Mouse (Mus musculus): ENCODE measurements at regions not wholly inside any gene's neighbourhood (a gene's known extent, or its start where the extent isn't known, plus 50 kb on each side); places are given as distances from the start of the nearest gene placed in this dataset.

DNA sequence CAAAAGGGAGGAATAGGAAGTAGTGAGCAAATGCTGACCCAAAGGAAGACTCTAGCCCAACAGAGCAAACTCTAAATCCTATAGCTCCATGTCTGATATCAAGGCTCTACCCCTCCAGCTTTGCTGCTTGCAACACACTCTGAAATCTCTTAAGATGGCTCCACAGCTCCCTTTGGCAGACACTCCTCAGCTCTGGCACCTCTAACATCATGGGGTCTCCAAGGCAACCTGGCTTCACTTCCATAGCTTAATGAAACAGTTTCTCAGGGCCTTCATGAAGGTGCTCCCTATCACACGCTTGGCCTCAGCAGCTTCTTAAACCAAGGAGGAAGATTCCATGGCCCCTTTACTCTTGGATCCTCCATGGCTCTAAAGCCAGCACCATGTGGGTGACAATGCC, 73.6 kb downstream of the Hes1 start:
- Histone ChIP-seq H3K4me3 (replicated peaks) (no peak overlapping the region), H3K9ac (no peak overlapping the region), H3K36me3 (no peaks in the 10 kb centered on the region), H3K4me1 (0 out of 2 replicates have a peak, but pooled peaks cover 7% of the 10 kb centered on the region), H3K4me2 (no peak overlapping the region), H3K9me3 (replicated peaks) (no peaks in the 10 kb centered on the region), H3K27ac (no peak overlapping the region), H3K27me3 (no peaks in the 10 kb centered on the region)
- WGBS, result 96% methylated on average over 1 of the region's 1 CpGs
- no peak for ATAC-seq (replicated peaks; ENCODE audit: low FRiP score)

DNA sequence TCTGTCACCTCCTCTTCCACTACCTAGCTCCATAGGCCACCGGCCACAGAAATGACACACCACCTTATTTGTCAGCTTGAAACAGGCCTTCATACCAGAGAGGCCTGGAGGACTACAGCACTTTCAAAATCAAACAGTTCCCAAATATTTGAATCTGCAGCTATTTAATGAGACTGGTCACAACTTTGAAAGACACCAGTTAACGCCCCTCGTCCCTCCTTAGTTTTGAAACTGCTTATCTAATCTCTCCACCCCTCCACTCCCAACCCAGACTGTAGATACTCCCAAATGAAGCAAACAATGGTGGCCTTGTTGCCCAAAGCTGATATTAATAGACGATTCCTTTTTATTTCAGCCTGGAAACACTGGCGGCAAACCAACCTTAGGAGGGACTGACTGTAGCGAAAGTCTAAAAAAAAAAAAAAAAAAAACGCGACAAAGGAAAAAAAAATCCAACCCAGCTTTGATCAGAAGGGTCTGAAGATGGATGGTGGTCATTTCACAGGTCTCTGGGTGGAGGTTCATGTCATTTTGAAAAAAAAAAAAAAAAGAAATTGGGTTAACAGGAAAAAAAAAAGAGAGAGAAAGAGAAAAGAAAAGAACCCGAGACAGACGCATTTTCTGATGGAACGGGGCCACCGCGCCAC, 80.8 kb downstream of the Hes1 start:
- no peak overlapping the region for H3K27ac ChIP-seq
- no peaks in the 10 kb centered on the region for H3K36me3 ChIP-seq
- H3K9me3 ChIP-seq (replicated peaks), result no peaks in the 10 kb centered on the region
- ATAC-seq (replicated peaks; ENCODE audit: low FRiP score), result no peak
- H3K9ac ChIP-seq, result peak overlapping the region; percentile 31; the same call in 1 of the 2 replicates
- H3K4me2 ChIP-seq, result peak overlapping the region; percentile 55
- H3K4me1 ChIP-seq, result peaks cover 19% of the 10 kb centered on the region
- 12% methylated on average over 13 of the region's 13 CpGs for WGBS
- peak overlapping the region; percentile 24 for H3K4me3 ChIP-seq (replicated peaks)
- no peaks in the 10 kb centered on the region for H3K27me3 ChIP-seq

DNA sequence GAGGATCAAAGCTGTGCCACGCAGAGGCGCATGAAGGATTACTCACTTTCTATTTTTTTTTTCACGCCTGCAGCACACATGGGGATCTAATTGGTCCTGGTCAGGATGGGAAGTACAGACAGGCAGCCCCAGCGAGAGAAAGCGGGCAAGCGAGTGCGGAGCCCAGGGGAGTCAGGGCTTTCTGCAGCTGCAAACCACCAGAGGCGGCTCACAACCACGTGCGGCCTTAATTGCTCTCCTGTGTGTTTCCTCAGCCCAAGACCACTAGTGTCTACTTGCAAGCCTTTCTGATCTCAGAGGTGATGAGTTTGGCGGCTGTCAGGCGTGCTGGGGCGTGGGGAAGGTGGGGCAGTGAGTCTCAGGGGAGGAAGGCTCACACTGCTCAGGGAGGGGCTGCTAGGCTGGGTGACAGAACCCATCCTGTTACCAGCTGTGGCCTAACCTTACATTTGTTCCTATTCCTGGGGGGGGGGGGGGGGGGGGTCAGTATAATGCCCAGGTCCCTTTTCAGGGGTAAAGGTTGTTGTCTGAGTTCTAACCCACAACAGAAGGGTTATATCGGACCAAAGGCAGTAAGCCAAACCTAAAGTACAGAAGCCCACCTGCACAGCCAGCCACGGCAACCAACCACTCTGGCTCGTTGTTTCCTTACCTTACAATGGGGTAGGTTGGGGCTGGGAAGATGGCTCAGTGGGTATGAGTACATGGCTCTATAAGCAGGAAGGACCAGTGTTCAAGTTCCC, 81.5 kb downstream of the Hes1 start:
- Histone ChIP-seq H3K27ac (no peak overlapping the region), H3K36me3 (no peaks in the 10 kb centered on the region), H3K9me3 (replicated peaks) (no peaks in the 10 kb centered on the region), H3K4me2 (peak overlapping the region; percentile 55), H3K4me3 (replicated peaks) (peak overlapping the region; percentile 24), H3K27me3 (no peaks in the 10 kb centered on the region), H3K9ac (peak overlapping the region; percentile 31; the same call in 1 of the 2 replicates), H3K4me1 (peaks cover 19% of the 10 kb centered on the region)
- 14% methylated on average over 16 of the region's 16 CpGs for WGBS
- ATAC-seq (replicated peaks; ENCODE audit: low FRiP score), result peak; percentile 73

- H3K4me2 ChIP-seq, result no peak overlapping the region
- 0 out of 2 replicates have a peak, but pooled peaks have one; percentile 15 for ATAC-seq (replicated peaks; ENCODE audit: low FRiP score)
- no peaks in the 10 kb centered on the region for H3K36me3 ChIP-seq
- H3K4me3 ChIP-seq (replicated peaks), result no peak overlapping the region
- no peak overlapping the region for H3K9ac ChIP-seq
- WGBS, result 56% methylated on average over 1 of the region's 1 CpGs
- H3K4me1 ChIP-seq, result peaks cover 19% of the 10 kb centered on the region
- H3K27me3 ChIP-seq, result no peaks in the 10 kb centered on the region
- H3K9me3 ChIP-seq (replicated peaks), result no peaks in the 10 kb centered on the region
- no peak overlapping the region for H3K27ac ChIP-seq
Measured at GRCm38 (mm10) chr16:30146208-30146525, 82.0 kb downstream of the Hes1 start.

- Histone ChIP-seq H3K4me1 (peaks cover 19% of the 10 kb centered on the region), H3K4me3 (replicated peaks) (no peak overlapping the region), H3K4me2 (no peak overlapping the region), H3K36me3 (no peaks in the 10 kb centered on the region), H3K27ac (no peak overlapping the region), H3K27me3 (no peaks in the 10 kb centered on the region), H3K9me3 (replicated peaks) (no peaks in the 10 kb centered on the region), H3K9ac (no peak overlapping the region)
- ATAC-seq (replicated peaks; ENCODE audit: low FRiP score), result no peak
- 83% methylated on average over 4 of the region's 4 CpGs for WGBS
Measured at GRCm38 (mm10) chr16:30147296-30147695, 83.1 kb downstream of the Hes1 start.

DNA sequence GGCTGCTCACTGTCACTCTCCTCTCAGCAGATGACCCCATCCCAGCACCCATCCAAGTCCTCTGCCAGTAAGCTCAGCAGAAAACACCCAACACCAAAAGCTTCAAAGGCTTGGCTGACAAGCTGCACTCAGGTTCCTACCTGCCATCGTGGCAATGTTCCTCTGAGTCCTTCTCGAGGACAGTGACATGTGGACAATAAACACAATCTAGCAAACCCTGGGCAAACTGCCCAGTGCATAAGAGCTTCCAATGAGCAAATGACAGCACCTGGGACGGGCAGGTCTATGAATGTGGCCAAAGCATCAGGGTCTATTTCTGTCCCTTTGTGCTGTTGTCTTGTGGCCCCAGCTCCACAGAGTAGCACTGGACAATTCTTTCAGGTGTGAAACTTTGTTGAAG, 86.9 kb downstream of the Hes1 start:
- H3K4me2 ChIP-seq, result no peak overlapping the region
- H3K27ac ChIP-seq, result no peak overlapping the region
- no peaks in the 10 kb centered on the region for H3K27me3 ChIP-seq
- no peaks in the 10 kb centered on the region for H3K9me3 ChIP-seq (replicated peaks)
- ATAC-seq (replicated peaks; ENCODE audit: low FRiP score), result no peak
- no peaks in the 10 kb centered on the region for H3K36me3 ChIP-seq
- H3K9ac ChIP-seq, result no peak overlapping the region
- peaks cover 19% of the 10 kb centered on the region for H3K4me1 ChIP-seq
- no peak overlapping the region for H3K4me3 ChIP-seq (replicated peaks)
- 76% methylated on average over 3 of the region's 3 CpGs for WGBS

DNA sequence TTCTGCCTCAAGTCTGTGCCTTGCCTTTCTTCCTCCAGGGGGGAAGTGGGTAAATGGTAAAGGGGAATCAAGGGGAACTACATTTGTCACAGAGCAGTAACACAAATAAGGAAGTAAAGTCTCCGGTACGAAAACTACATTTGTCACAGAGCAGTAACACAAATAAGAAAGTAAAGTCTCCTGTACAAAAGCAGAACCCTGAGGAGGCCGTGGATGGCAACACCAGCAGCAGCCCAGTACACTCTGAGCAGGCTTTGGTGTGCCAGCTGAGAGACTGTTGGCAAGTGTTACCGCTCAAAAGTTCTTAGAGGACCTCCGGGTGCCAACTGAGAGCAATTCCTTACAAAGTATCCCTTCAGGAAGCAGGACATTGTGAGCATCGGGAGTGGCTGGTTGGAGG, 90.9 kb downstream of the Hes1 start:
- H3K4me3 ChIP-seq (replicated peaks), result no peak overlapping the region
- WGBS, result 20% methylated on average over 6 of the region's 6 CpGs
- no peaks in the 10 kb centered on the region for H3K36me3 ChIP-seq
- H3K4me2 ChIP-seq, result no peak overlapping the region
- H3K9me3 ChIP-seq (replicated peaks), result no peaks in the 10 kb centered on the region
- ATAC-seq (replicated peaks; ENCODE audit: low FRiP score), result no peak
- H3K9ac ChIP-seq, result no peak overlapping the region
- peaks cover 23% of the 10 kb centered on the region for H3K4me1 ChIP-seq
- H3K27ac ChIP-seq, result peak overlapping the region; percentile 64
- H3K27me3 ChIP-seq, result no peaks in the 10 kb centered on the region

DNA sequence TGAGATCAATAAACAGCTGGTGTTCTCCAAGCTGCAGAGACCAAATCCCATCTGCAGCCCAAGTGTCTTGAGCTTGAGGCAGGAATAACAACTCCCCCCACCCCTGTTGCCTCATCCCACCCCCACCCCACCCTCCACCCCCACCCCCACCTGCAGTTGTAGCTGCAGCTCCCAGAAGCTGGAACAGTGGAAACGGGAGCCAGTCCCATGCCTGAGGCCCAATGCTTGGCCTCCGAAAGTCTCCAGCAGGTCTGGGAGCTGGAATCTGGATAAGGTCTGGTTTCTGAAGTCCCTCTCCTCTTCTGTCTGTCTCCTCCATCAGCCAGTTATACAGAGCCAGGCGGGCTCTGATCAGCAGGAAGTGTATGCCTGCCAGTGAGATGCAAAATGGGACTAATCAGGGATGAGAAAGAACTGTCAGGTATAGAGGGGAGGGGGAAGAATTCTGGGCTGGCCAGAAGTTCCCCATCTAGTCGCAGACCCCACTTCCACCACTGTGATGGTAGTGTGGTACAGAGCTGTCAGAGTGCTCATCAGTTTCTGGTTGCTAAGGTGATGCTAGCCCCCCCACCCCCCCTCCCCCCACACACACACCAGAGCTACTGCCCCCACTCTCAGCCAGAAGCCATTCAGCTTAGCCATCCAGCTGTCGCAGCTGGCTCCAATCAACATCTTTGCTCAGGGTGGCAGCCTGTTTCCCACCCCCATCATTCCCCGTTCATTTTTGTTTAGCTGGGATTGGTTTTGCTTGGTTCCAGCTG, 91.5 kb downstream of the Hes1 start:
- WGBS, result 20% methylated on average over 6 of the region's 6 CpGs
- ATAC-seq (replicated peaks; ENCODE audit: low FRiP score), result no peak
- no peaks in the 10 kb centered on the region for H3K36me3 ChIP-seq

GRCm38 (mm10) chr16:30158184-30158583, 94.0 kb downstream of the Hes1 start:
- H3K4me1 ChIP-seq, result peaks cover 34% of the 10 kb centered on the region
- no peak overlapping the region for H3K4me2 ChIP-seq
- ATAC-seq (replicated peaks; ENCODE audit: low FRiP score), result no peak
- H3K27me3 ChIP-seq, result no peaks in the 10 kb centered on the region
- WGBS, result 85% methylated on average over 9 of the region's 9 CpGs
- no peak overlapping the region for H3K27ac ChIP-seq
- H3K36me3 ChIP-seq, result no peaks in the 10 kb centered on the region
- no peaks in the 10 kb centered on the region for H3K9me3 ChIP-seq (replicated peaks)
- no peak overlapping the region for H3K9ac ChIP-seq
- no peak overlapping the region for H3K4me3 ChIP-seq (replicated peaks)

More for the DNA sequence above, 91.5 kb downstream of the Hes1 start:
- H3K4me2 ChIP-seq, result no peak overlapping the region
- H3K27ac ChIP-seq, result peak overlapping the region; percentile 64
- no peaks in the 10 kb centered on the region for H3K9me3 ChIP-seq (replicated peaks)
- no peaks in the 10 kb centered on the region for H3K27me3 ChIP-seq
- H3K4me1 ChIP-seq, result peaks cover 28% of the 10 kb centered on the region
- H3K4me3 ChIP-seq (replicated peaks), result no peak overlapping the region
- no peak overlapping the region for H3K9ac ChIP-seq

GRCm38 (mm10) chr16:30160399-30160798, 96.2 kb downstream of the Hes1 start:
- H3K36me3 ChIP-seq, result no peaks in the 10 kb centered on the region
- no peak overlapping the region for H3K27ac ChIP-seq
- no peak overlapping the region for H3K9ac ChIP-seq
- no peak overlapping the region for H3K4me3 ChIP-seq (replicated peaks)
- peaks cover 22% of the 10 kb centered on the region for H3K4me1 ChIP-seq
- H3K4me2 ChIP-seq, result no peak overlapping the region
- WGBS, result 15% methylated on average over 2 of the region's 2 CpGs
- no peak for ATAC-seq (replicated peaks; ENCODE audit: low FRiP score)
- H3K9me3 ChIP-seq (replicated peaks), result no peaks in the 10 kb centered on the region
- no peaks in the 10 kb centered on the region for H3K27me3 ChIP-seq

DNA sequence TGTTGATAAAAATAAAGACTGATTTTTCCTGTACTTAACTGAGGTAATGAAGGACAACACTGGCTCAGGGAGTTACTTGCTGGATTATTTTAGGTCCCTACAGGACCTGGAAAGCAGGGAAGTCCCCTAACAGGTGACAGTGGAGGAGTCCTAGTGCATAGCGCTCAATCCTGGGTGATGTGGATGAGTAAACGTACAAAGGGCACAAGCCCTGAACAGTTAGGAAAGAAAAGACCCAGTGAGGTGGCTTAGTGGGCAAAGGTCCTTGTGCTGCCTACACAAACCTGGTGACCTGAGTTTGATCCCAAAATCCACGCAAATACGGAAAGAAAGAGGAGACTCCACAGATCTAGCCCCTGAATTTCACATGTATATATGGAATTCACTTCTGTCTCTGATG, 99.1 kb downstream of the Hes1 start:
- H3K4me3 ChIP-seq (replicated peaks), result no peak overlapping the region
- no peak overlapping the region for H3K4me2 ChIP-seq
- ATAC-seq (replicated peaks; ENCODE audit: low FRiP score), result no peak
- no peaks in the 10 kb centered on the region for H3K27me3 ChIP-seq
- no peaks in the 10 kb centered on the region for H3K36me3 ChIP-seq
- H3K4me1 ChIP-seq, result 0 out of 2 replicates have a peak, but pooled peaks cover 12% of the 10 kb centered on the region
- H3K9me3 ChIP-seq (replicated peaks), result no peaks in the 10 kb centered on the region
- H3K9ac ChIP-seq, result no peak overlapping the region
- WGBS, result 71% methylated on average over 4 of the region's 4 CpGs
- no peak overlapping the region for H3K27ac ChIP-seq

- no peak for ATAC-seq (replicated peaks; ENCODE audit: low FRiP score)
- WGBS, result 80% methylated on average over 3 of the region's 3 CpGs
Measured at GRCm38 (mm10) chr16:30165667-30166180, 101.5 kb downstream of the Hes1 start.

More at GRCm38 (mm10) chr16:30165667-30166180, 101.5 kb downstream of the Hes1 start:
- no peaks in the 10 kb centered on the region for H3K36me3 ChIP-seq
- H3K4me2 ChIP-seq, result no peak overlapping the region
- H3K27ac ChIP-seq, result no peak overlapping the region
- no peak overlapping the region for H3K9ac ChIP-seq
- no peaks in the 10 kb centered on the region for H3K9me3 ChIP-seq (replicated peaks)
- no peaks in the 10 kb centered on the region for H3K27me3 ChIP-seq
- H3K4me1 ChIP-seq, result peaks cover 11% of the 10 kb centered on the region; the same call in 1 of the 2 replicates
- no peak overlapping the region for H3K4me3 ChIP-seq (replicated peaks)
